Mouse (Mus musculus) liver, adult 10 weeks (tissue): ENCODE data around the gene Rpa1. TPM values are rescaled to one million over a fixed set of nuclear protein-coding genes. Genes with fewer than 3 reads are reported as not detected.

Experiments used
- polyA plus RNA-seq: library from polyadenylated mRNA; stranded (reverse); fragments of 350-450 nt; fragmentation: Illumina TruSeq; extraction: RNeasy Lipid Tissue Mini Kit (QIAGEN cat#74804); gene quantifications from one replicate; pipeline ENCODE4 v1.2.3, GENCODE M21; 2014; ENCODE audit warnings: low read depth, low replicate concordance

The Rpa1 gene
- polyA plus RNA-seq, result 17.9 TPM

DNA sequence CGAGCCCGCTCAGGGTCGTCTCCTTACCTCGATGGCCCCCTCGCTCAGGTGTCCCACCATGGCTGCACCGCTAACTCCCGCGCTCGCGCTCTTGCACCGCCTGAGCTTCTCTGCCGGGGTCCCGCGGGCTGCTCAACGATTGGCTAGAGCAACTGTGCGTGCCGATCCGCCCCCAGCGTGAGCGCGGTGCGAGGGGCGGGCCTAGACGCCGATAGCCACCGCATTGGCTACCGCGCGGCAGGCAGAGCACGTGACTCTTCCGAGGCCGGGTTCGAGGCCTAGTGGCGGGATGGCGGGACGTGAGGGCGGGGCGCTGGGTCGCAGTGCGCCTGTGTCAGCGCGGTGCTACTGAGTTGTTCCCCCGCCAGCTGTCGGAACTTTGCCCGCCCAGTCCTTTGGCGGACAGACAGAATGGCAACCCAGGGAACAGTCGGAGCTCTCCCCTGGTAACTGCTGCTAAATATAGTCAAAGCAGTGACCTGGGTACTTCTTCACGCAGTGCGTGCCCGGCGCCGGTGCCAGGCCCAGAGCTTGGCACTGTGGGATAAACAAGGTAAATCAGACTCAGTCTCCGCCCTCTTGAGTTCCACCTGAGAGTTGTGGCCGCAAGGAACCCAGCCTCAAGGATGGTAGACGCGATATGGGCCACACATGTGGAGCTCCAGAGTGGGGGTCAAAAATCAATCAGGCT, at the start of gene Rpa1, which contains the start of gene Smyd4:
Gene Rpa1, minus strand, starts transcription at position 126 of the 691 bp plus-strand sequence.
Gene Smyd4, plus strand, starts transcription at position 235 of the 691 bp plus-strand sequence.

Other genes starting within 250 kb of the Rpa1 start
- not detected for gene Hic1, start 178.8 kb downstream of the Rpa1 start, polyA plus RNA-seq
- gene Ovca2, start 169.5 kb downstream of the Rpa1 start, polyA plus RNA-seq, result 10.2 TPM
- 3.1 TPM for gene Dph1, start 157.1 kb downstream of the Rpa1 start, polyA plus RNA-seq
- 2.3 TPM for gene Rtn4rl1, start 154.5 kb downstream of the Rpa1 start, polyA plus RNA-seq
- 1.7 TPM for gene Smyd4, start 109 bp upstream of the Rpa1 start, polyA plus RNA-seq
- gene Serpinf1, start 74.4 kb upstream of the Rpa1 start, polyA plus RNA-seq, result 250 TPM
- gene Serpinf2, start 91.3 kb upstream of the Rpa1 start, polyA plus RNA-seq, result 152 TPM
- 0.90 TPM for gene Wdr81, start 106.4 kb upstream of the Rpa1 start, polyA plus RNA-seq
- 179 TPM for gene Tlcd2, start 113.4 kb upstream of the Rpa1 start, polyA plus RNA-seq
- 23.2 TPM for gene Prpf8, start 138.5 kb upstream of the Rpa1 start, polyA plus RNA-seq
- gene Rilp, start 161.8 kb upstream of the Rpa1 start, polyA plus RNA-seq, result 3.7 TPM
- gene Scarf1, start 165.2 kb upstream of the Rpa1 start, polyA plus RNA-seq, result 0.40 TPM
- gene Slc43a2, start 183.4 kb upstream of the Rpa1 start, polyA plus RNA-seq, result 1.4 TPM
- 56.5 TPM for gene Pitpna, start 239.8 kb upstream of the Rpa1 start, polyA plus RNA-seq